In genomic region chr17:57148994-57149803, GRCm38 (mm10) we compare ENCODE assay signal across 8 mouse cellular contexts. TPM values are rescaled to one million over a fixed set of nuclear protein-coding genes. Genes with fewer than 3 reads are reported as not detected.
DNase-seq lines count a peak whose midpoint lies in the region; ATAC-seq lines count a peak whose summit lies in the region.

Cd70 (minus strand) TSS chr17:57149777.

- H3K27me3 ChIP-seq in hindbrain, embryonic 13.5 days: peaks cover 49% of the 10 kb centered on the region

- H3K4me2 ChIP-seq in hindbrain, embryonic 13.5 days: peak within 1 kb of the TSS; percentile 64

- intact Hi-C loops in gastrocnemius, postnatal 36 days (cut with DNase I): no loop called here

- H3K4me1 ChIP-seq in hindbrain, embryonic 13.5 days (replicated peaks): peaks cover 12% of the 10 kb centered on the region

- no peak within 1 kb of the TSS for H3K27ac ChIP-seq in hindbrain, embryonic 13.5 days

- ATAC-seq in hindbrain, embryonic 13.5 days (ENCODE audit: low FRiP score): peak; percentile 43; the same call in 1 of the 2 replicates

- WGBS in hindbrain, embryonic 13.5 days: 2% methylated on average over 39 of the region's 39 CpGs

- no peaks in the 10 kb centered on the region for H3K9me3 ChIP-seq in hindbrain, embryonic 13.5 days

- H3K36me3 ChIP-seq in hindbrain, embryonic 13.5 days: no peaks in the 10 kb centered on the region

- peak within 1 kb of the TSS; percentile 72 for H3K9ac ChIP-seq in hindbrain, embryonic 13.5 days

- H3K4me3 ChIP-seq in hindbrain, embryonic 13.5 days: peak within 1 kb of the TSS; percentile 39

- DNase-seq in adrenal gland, postnatal 25 days: peak; percentile 4
- DNase-seq in adrenal gland, postnatal 4 days (ENCODE audit: low spot score in 2 of 2): no peak
- peak; percentile 1 for DNase-seq in ovary, postnatal 14 days (ENCODE audit: low spot score)
- no peak for DNase-seq in ovary, postnatal 36 days (ENCODE audit: low spot score)
- peak; percentile 39 for DNase-seq in neural tube, embryonic 10.5 days (ENCODE audit: extremely low spot score, low spot score)
- DNase-seq in gastrocnemius, postnatal 36 days: no peak
- no peak for DNase-seq in left cerebral cortex, adult 18-20 months (ENCODE audit: low spot score in 2 of 2)

RNA-seq across cellular contexts. Expression of gene Cd70, which starts in this region (rescaled TPM):
- total RNA-seq in adrenal gland, postnatal 25 days (2021): not detected in 2 replicates
- total RNA-seq in adrenal gland, postnatal 4 days (2021): not detected
- 0.32 and 0.61 TPM in 2 replicates for polyA plus RNA-seq in hindbrain, embryonic 13.5 days (2015; fragmentation: Nextera tagmentation; extraction: Ambion mirVana)
- total RNA-seq in gastrocnemius, postnatal 36 days (2021): not detected
- not detected for total RNA-seq in left cerebral cortex, adult 18-20 months (2021)

Comparison
In these comparisons a context has a peak if more than half of its experiments do, and no peak if none do; other contexts are left out.
1. DNase-seq: peak in ovary, postnatal 14 days (single experiment) and neural tube, embryonic 10.5 days (single experiment); none in adrenal gland, postnatal 4 days (0 of 2), ovary, postnatal 36 days (single experiment), gastrocnemius, postnatal 36 days (0 of 2) and left cerebral cortex, adult 18-20 months (0 of 2).
2. Peak in DNase-seq in adrenal gland, postnatal 25 days; RNA of the gene not detected or under 1 TPM.
3. Peak in ATAC-seq, H3K4me3 ChIP-seq, H3K9ac ChIP-seq and H3K4me2 ChIP-seq in hindbrain, embryonic 13.5 days; RNA of the gene not detected or under 1 TPM.